Mouse (Mus musculus) forebrain, postnatal 0 days (tissue): ENCODE results near the gene Gpank1. TPM values are rescaled to one million over a fixed set of nuclear protein-coding genes. Genes with fewer than 3 reads are reported as not detected.

Experiments used
- ATAC-seq: fragments of 200-750 bp; cut with Nextera tagmentation; 2 replicates; pipeline ENCODE4 v1.8.0; 2017; ENCODE audit warnings: mild to moderate bottlenecking, moderate library complexity
- DNase-seq: peaks from one replicate; pipeline ENCODE4 v3.0.0-alpha.2; 2015
- H3K27ac ChIP-seq: fragments of 300-500 bp; sonication (generic); 2 replicates; pipeline ENCODE4 v1.5.1; 2014; ENCODE audit warnings: low read depth, mild to moderate bottlenecking, antibody characterized with exemption, low read length, moderate library complexity, mixed read lengths
- H3K27me3 ChIP-seq: fragments of 300-500 bp; sonication (generic); 2 replicates; pipeline ENCODE4 v1.6.1; 2014; ENCODE audit warnings: mild to moderate bottlenecking, low read length, mixed read lengths; ENCODE audit not compliant: insufficient read depth
- H3K36me3 ChIP-seq: fragments of 300-500 bp; sonication (generic); 2 replicates; pipeline ENCODE4 v1.6.1; 2014; ENCODE audit warnings: mild to moderate bottlenecking, moderate library complexity; ENCODE audit not compliant: insufficient read depth
- H3K4me1 ChIP-seq: fragments of 300-500 bp; sonication (generic); 2 replicates; pipeline ENCODE4 v1.6.1; 2014; ENCODE audit warnings: antibody characterized with exemption; ENCODE audit not compliant: insufficient read depth
- H3K4me2 ChIP-seq: fragments of 300-500 bp; sonication (generic); 2 replicates; pipeline ENCODE4 v1.6.1; 2014; ENCODE audit warnings: low read depth, mild to moderate bottlenecking, moderate library complexity
- H3K4me3 ChIP-seq: fragments of 300-500 bp; sonication (generic); 2 replicates; pipeline ENCODE4 v1.5.1; 2014; ENCODE audit warnings: low read depth, low read length, mixed read lengths
- H3K9ac ChIP-seq: fragments of 300-500 bp; sonication (generic); 2 replicates; pipeline ENCODE4 v1.6.1; 2014; ENCODE audit warnings: mild to moderate bottlenecking
- H3K9me3 ChIP-seq: fragments of 300-500 bp; sonication (generic); 2 replicates; pipeline ENCODE4 v1.6.1; 2016; ENCODE audit warnings: low read length
- CTCF ChIP-seq: sonication (generic); IDR thresholded peaks from 2 replicates; pipeline ENCODE4 v1.5.1; 2016; ENCODE audit warnings: antibody characterized with exemption, control low read depth, low read depth
- WGBS: fragments of 180-500 bp; shearing (Covaris S2); extraction: QIAGEN DNeasy Blood & Tissue Kit; methylation state at CpG from one replicate; pipeline ENCODE4 v1.1.7; 2014; 5-methylcytosine and 5-hydroxymethylcytosine counted together
- polyA plus RNA-seq: library from polyadenylated mRNA; unstranded; fragments of >200 nt; fragmentation: Nextera tagmentation; extraction: Ambion mirVana; gene quantifications from 2 replicates; pipeline ENCODE4 v1.2.1, GENCODE M21; 2015
- total RNA-seq: library from RNA; depleted of rRNA; stranded (reverse); fragments of >200 nt; gene quantifications from 2 replicates; pipeline ENCODE4 v1.2.3, GENCODE M21; 2014

Gpank1 gene
- total and polyA plus RNA-seq, 2 experiments from 2014 or later, result 16.9 to 19.7 TPM

DNA sequence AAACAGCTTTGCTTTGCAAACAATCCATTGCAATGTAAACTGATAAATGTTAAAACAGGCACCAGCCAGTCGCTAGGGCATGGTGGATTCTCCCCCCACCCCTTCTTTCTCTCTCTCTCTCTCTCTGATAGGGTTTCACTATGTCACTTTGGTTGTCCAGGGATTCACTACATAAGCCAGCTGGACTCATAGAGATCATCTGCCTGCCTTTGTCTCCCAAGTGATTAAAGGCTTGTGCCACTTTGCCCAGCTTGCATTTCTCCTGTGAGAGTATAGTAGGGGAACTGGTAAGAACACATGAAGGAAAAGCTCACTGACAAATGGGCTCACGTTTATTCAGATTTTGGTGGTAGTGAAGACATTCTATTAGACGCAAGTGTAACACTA lies 10.9 kb downstream of the Gpank1 start:
- H3K9ac ChIP-seq, result no peak overlapping the region
- no peak for TF ChIP-seq CTCF
- no peak overlapping the region for H3K4me3 ChIP-seq
- H3K4me2 ChIP-seq, result no peak overlapping the region
- no peak overlapping the region for H3K27ac ChIP-seq
- no peak for DNase-seq
- H3K4me1 ChIP-seq, result peaks cover 8% of the 10 kb centered on the region
- 74% methylated on average over 3 of the region's 3 CpGs for whole genome bisulfite sequencing
- no peaks in the 10 kb centered on the region for H3K9me3 ChIP-seq
- H3K27me3 ChIP-seq, result no peaks in the 10 kb centered on the region
- H3K36me3 ChIP-seq, result no peaks in the 10 kb centered on the region
- no peak for ATAC-seq

DNA sequence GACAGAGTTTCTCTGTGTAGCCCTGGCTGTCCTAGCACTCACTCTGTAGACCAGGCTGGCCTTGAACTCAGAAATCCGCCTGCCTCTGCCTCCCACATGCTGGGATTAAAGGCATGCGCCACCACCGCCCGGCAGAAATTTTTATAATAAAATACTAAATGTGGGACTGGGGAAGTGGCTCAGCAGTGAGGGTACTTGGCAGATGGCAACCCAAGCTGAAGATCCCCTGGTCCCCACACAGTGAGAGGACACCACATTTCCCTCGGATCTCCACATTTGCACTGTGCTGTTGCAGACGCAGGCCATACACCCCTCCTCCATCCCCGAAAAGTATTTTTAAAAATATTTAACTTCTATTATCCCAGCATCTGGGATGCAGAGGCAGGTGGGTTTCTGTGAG lies 12.3 kb downstream of the Gpank1 start:
- Histone ChIP-seq H3K36me3 (peaks cover 3% of the 10 kb centered on the region; the same call in 1 of the 2 replicates), H3K4me3 (no peak overlapping the region), H3K9me3 (no peaks in the 10 kb centered on the region), H3K27ac (no peak overlapping the region), H3K4me1 (peaks cover 7% of the 10 kb centered on the region), H3K27me3 (no peaks in the 10 kb centered on the region), H3K4me2 (no peak overlapping the region), H3K9ac (no peak overlapping the region)
- WGBS, result 95% methylated on average over 7 of the region's 7 CpGs
- ATAC-seq, result no peak
- no peak for TF ChIP-seq CTCF
- no peak for DNase-seq

GRCm38 (mm10) chr17:35134801-35135590 lies 13.7 kb downstream of the Gpank1 start, which contains the start of gene Bag6:
Gene Bag6 (plus strand): TSS chr17:35135178.
- no peaks in the 10 kb centered on the region for H3K9me3 ChIP-seq
- peak within 1 kb of the TSS; percentile 83 for H3K4me2 ChIP-seq
- peak within 1 kb of the TSS; percentile 73 for H3K9ac ChIP-seq
- TF ChIP-seq CTCF, result peak; percentile 10; the same call in 1 of the 2 replicates
- peak within 1 kb of the TSS; percentile 90 for H3K27ac ChIP-seq
- DNase-seq (peak; percentile 99), ATAC-seq (peak; percentile 94)
- H3K4me1 ChIP-seq, result peaks cover 7% of the 10 kb centered on the region
- H3K4me3 ChIP-seq, result peak within 1 kb of the TSS; percentile 92
- H3K27me3 ChIP-seq, result no peaks in the 10 kb centered on the region
- H3K36me3 ChIP-seq, result peaks cover 18% of the 10 kb centered on the region
- WGBS, result under 1% methylated on average over 66 of the region's 66 CpGs

- peak overlapping the region; percentile 73 for H3K9ac ChIP-seq
- H3K36me3 ChIP-seq, result peaks cover 26% of the 10 kb centered on the region
- no peak for DNase-seq
- peak overlapping the region; percentile 83 for H3K4me2 ChIP-seq
- H3K27ac ChIP-seq, result peak overlapping the region; percentile 90
- no peaks in the 10 kb centered on the region for H3K9me3 ChIP-seq
- H3K4me3 ChIP-seq, result peak overlapping the region; percentile 92
- peak; percentile 58 for ATAC-seq
- no peaks in the 10 kb centered on the region for H3K27me3 ChIP-seq
- H3K4me1 ChIP-seq, result peaks cover 7% of the 10 kb centered on the region
- TF ChIP-seq CTCF, result no peak
- WGBS, result under 1% methylated on average over 43 of the region's 43 CpGs
Observed at GRCm38 (mm10) chr17:35135591-35136320, 14.5 kb downstream of the Gpank1 start.

GRCm38 (mm10) chr17:35139269-35139668 lies 18.0 kb downstream of the Gpank1 start:
- no peak for TF ChIP-seq CTCF
- Histone ChIP-seq H3K4me3 (no peak overlapping the region), H3K27ac (no peak overlapping the region), H3K9me3 (no peaks in the 10 kb centered on the region), H3K4me1 (peaks cover 7% of the 10 kb centered on the region), H3K4me2 (no peak overlapping the region), H3K27me3 (no peaks in the 10 kb centered on the region), H3K9ac (no peak overlapping the region), H3K36me3 (peaks cover 60% of the 10 kb centered on the region)
- no peak for ATAC-seq
- DNase-seq, result no peak
- WGBS, result 89% methylated on average over 3 of the region's 3 CpGs

GRCm38 (mm10) chr17:35140490-35140996 lies 19.3 kb downstream of the Gpank1 start:
- no peak overlapping the region for H3K9ac ChIP-seq
- no peaks in the 10 kb centered on the region for H3K9me3 ChIP-seq
- no peaks in the 10 kb centered on the region for H3K27me3 ChIP-seq
- peaks cover 73% of the 10 kb centered on the region for H3K36me3 ChIP-seq
- peaks cover 7% of the 10 kb centered on the region for H3K4me1 ChIP-seq
- 80% methylated on average over 16 of the region's 16 CpGs for WGBS
- H3K27ac ChIP-seq, result no peak overlapping the region
- TF ChIP-seq CTCF, result no peak
- H3K4me2 ChIP-seq, result no peak overlapping the region
- H3K4me3 ChIP-seq, result no peak overlapping the region
- DNase-seq (no peak), ATAC-seq (no peak)

- Histone ChIP-seq H3K27me3 (no peaks in the 10 kb centered on the region), H3K4me1 (no peaks in the 10 kb centered on the region), H3K4me3 (no peak overlapping the region), H3K4me2 (no peak overlapping the region), H3K9ac (no peak overlapping the region), H3K27ac (no peak overlapping the region), H3K36me3 (peaks cover 87% of the 10 kb centered on the region), H3K9me3 (no peaks in the 10 kb centered on the region)
- TF ChIP-seq CTCF, result no peak
- DNase-seq, result no peak
- 89% methylated on average over 6 of the region's 6 CpGs for WGBS
- no peak for ATAC-seq
Observed at GRCm38 (mm10) chr17:35141971-35142370, 20.7 kb downstream of the Gpank1 start.
